Mouse (Mus musculus): ENCODE data around the gene Cacna2d1.

Cacna2d1 gene

GRCm38 (mm10) chr5:16155375-16156284 is 221.1 kb downstream of the Cacna2d1 start:
- no peak for DNase-seq (ENCODE audit: low spot score in 2 of 2)

- DNase-seq (ENCODE audit: low spot score in 2 of 2) = no peak
Measured at GRCm38 (mm10) chr5:16163270-16163669, 228.8 kb downstream of the Cacna2d1 start.

- no peak for DNase-seq (ENCODE audit: low spot score in 2 of 2)
Measured at GRCm38 (mm10) chr5:16166117-16166867, 231.8 kb downstream of the Cacna2d1 start.

- no peak for DNase-seq (ENCODE audit: low spot score in 2 of 2)
Measured at GRCm38 (mm10) chr5:16166868-16167267, 232.4 kb downstream of the Cacna2d1 start.

GRCm38 (mm10) chr5:16181041-16181440 is 246.6 kb downstream of the Cacna2d1 start:
- DNase-seq (ENCODE audit: low spot score in 2 of 2) = no peak

GRCm38 (mm10) chr5:16184064-16184463 is 249.6 kb downstream of the Cacna2d1 start:
- no peak for DNase-seq (ENCODE audit: low spot score in 2 of 2)

- no peak for DNase-seq (ENCODE audit: low spot score in 2 of 2)
Measured at GRCm38 (mm10) chr5:16187931-16188330, 253.4 kb downstream of the Cacna2d1 start.

GRCm38 (mm10) chr5:16189878-16190277 is 255.4 kb downstream of the Cacna2d1 start:
- DNase-seq (ENCODE audit: low spot score in 2 of 2) = no peak

GRCm38 (mm10) chr5:16191165-16191564 is 256.7 kb downstream of the Cacna2d1 start:
- no peak for DNase-seq (ENCODE audit: low spot score in 2 of 2)

GRCm38 (mm10) chr5:16199816-16200215 is 265.3 kb downstream of the Cacna2d1 start:
- no peak for DNase-seq (ENCODE audit: low spot score in 2 of 2)

- DNase-seq (ENCODE audit: low spot score in 2 of 2) = no peak
Measured at GRCm38 (mm10) chr5:16221960-16222359, 287.5 kb downstream of the Cacna2d1 start.

GRCm38 (mm10) chr5:16225359-16225758 is 290.9 kb downstream of the Cacna2d1 start:
- DNase-seq (ENCODE audit: low spot score in 2 of 2) = no peak

- no peak for DNase-seq (ENCODE audit: low spot score in 2 of 2)
Measured at GRCm38 (mm10) chr5:16229384-16229783, 294.9 kb downstream of the Cacna2d1 start.

GRCm38 (mm10) chr5:16231477-16231876 is 297.0 kb downstream of the Cacna2d1 start:
- DNase-seq (ENCODE audit: low spot score in 2 of 2) = no peak

- DNase-seq (ENCODE audit: low spot score in 2 of 2) = no peak
Measured at GRCm38 (mm10) chr5:16234891-16235290, 300.4 kb downstream of the Cacna2d1 start.

GRCm38 (mm10) chr5:16235864-16236263 is 301.4 kb downstream of the Cacna2d1 start:
- DNase-seq (ENCODE audit: low spot score in 2 of 2) = no peak

GRCm38 (mm10) chr5:16236608-16237007 is 302.1 kb downstream of the Cacna2d1 start:
- DNase-seq (ENCODE audit: low spot score in 2 of 2) = no peak

- no peak for DNase-seq (ENCODE audit: low spot score in 2 of 2)
Measured at GRCm38 (mm10) chr5:16237972-16238371, 303.5 kb downstream of the Cacna2d1 start.

- no peak for DNase-seq (ENCODE audit: low spot score in 2 of 2)
Measured at GRCm38 (mm10) chr5:16240255-16240654, 305.8 kb downstream of the Cacna2d1 start.

- DNase-seq (ENCODE audit: low spot score in 2 of 2) = no peak
Measured at GRCm38 (mm10) chr5:16243599-16243998, 309.1 kb downstream of the Cacna2d1 start.

GRCm38 (mm10) chr5:16252738-16253513 is 318.4 kb downstream of the Cacna2d1 start:
- DNase-seq (ENCODE audit: low spot score in 2 of 2) = no peak

- DNase-seq (ENCODE audit: low spot score in 2 of 2) = no peak
Measured at GRCm38 (mm10) chr5:16253768-16254167, 319.3 kb downstream of the Cacna2d1 start.
